Mouse (Mus musculus) heart, postnatal 14 days (tissue): ENCODE data around the gene Zfp850. TPM values are rescaled to one million over a fixed set of nuclear protein-coding genes. Genes with fewer than 3 reads are reported as not detected.
A peak's percentile ranks its signal among the peaks of the same experiment; 100 is the strongest.
"Not testable (repeated sequence)": the region's sequence is repeated elsewhere in the genome, so short reads cannot be mapped to it uniquely, and the experiment has no call there.

Experiments
- DNase-seq, 2 experiments: peaks; one replicate each; pipeline ENCODE4 v3.0.0; 2021 to 2022
- intact Hi-C: fragments of 180-260 bp; cut with DNase I; formaldehyde crosslinking; loops from one replicate; pipeline ENCODE4 v1.15.1; 2025
- long read RNA-seq, 2 experiments: library from polyadenylated mRNA; stranded (forward); transcript quantifications; one replicate each; pipeline ENCODE4 v2.0.0; 2021
- total RNA-seq, 2 experiments: library from RNA; stranded (reverse); gene quantifications; 2 replicates each; pipeline ENCODE4 v1.2.3; 2021

Zfp850 gene
- 1 to 10 TPM in 1 of 2 experiments, under 1 TPM in 1; 0.55 to 1.4 TPM for total RNA-seq
- long read RNA-seq, experiment 1, partial matches to known transcripts, result 0 of 2 reads
- long read RNA-seq, experiment 1, other reads (novel, unspliced or antisense), result 2 of 2 reads
- long read RNA-seq, experiment 2, result 0 reads

- intact Hi-C loops, result loop anchor here (5.0 kb wide), 1 partner anchor 109 kb away; no protein-coding TSS in a partner anchor
Measured at GRCm38 (mm10) chr7:28013549-28014444, at the start of gene Zfp850. Gene Zfp850, minus strand, starts transcription at chr7:28014115.

DNA sequence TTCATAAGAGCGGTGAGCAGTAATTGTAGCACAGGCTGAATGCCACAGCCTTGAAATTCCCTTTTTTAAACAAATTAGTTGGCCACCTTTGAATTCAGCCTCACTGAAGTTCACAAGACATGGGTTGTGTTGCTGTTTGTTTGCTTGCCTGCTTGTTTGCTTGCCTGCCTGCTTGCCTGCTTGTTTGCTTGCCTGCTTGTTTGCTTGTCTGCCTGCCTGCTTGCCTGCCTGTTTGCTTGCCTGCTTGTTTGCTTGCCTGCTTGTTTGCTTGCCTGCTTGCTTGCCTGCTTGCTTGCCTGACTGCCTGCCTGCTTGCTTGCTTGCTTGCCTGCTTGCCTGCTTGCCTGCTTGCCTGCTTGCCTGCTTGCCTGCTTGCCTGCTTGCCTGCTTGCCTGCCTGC, 46.1 kb upstream of the Zfp850 start:
- no peak for DNase-seq
- intact Hi-C loops, result no loop called here

More at GRCm38 (mm10) chr7:28013549-28014444, at the start of gene Zfp850:
- peak; percentile 73 to 83 for DNase-seq

- intact Hi-C loops, result loop anchor here (5.0 kb wide), 4 partner anchors 99 to 249 kb away; partner anchors contain the start of genes Dll3 and Fbl
Measured at GRCm38 (mm10) chr7:28053046-28053930, 39.4 kb upstream of the Zfp850 start.

GRCm38 (mm10) chr7:28050584-28050983, 36.7 kb upstream of the Zfp850 start:
- DNase-seq, result no peak
- intact Hi-C loops, result loop anchor here (2.0 to 5.0 kb wide), 5 partner anchors 50 to 252 kb away; partner anchors contain the start of genes Dll3 and Fbl

More at GRCm38 (mm10) chr7:28053046-28053930, 39.4 kb upstream of the Zfp850 start:
- no peak for DNase-seq

DNA sequence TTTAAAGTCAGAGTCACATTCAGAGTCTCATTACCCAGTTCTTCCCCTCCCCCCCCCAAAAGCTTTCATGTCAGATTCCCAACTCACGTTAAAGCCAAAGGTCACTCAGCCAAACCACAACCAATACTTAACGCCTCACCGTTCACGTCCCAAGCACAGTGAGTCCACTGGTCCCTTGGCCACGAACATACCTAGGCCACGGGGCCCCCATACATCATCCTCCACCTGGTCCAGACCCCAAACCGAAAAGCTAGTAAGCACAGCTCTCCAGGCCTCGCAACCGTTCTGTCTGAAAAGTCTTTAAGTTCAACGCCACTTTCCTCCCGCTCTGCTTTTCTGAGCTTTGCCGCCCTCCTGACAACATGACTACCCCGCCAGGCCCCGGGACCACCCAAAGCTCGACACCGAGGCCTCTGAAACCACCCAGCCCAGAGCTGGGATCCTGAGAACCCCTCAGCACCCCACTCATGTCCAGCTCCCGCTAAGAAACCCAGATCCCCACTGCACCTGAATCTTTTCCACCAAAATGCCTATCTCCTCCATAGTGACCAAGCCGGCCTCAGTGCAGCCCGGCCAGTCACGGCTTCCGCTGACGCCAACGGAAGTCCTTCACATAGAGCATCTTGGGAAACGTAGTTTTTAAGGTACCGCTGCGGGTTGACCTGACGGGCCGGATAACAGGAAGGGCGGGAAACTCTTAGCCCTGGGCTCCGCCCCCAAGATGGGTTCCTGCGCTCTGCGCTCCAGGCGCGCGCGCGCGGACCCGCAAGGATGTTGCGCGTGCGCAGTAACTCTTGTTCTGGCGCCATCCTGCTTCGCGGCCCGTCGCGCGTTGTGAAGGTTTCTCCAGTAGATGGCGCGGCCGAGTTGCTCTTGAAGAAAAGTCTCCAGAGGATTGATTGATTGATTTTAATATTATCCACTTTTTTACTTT, 35.8 kb upstream of the Zfp850 start, which contains the start of gene Psmc4:
Psmc4 (minus strand) TSS at position 626 of the 934 bp plus-strand sequence.
- intact Hi-C loops, result loop anchor here (2.0 to 5.0 kb wide), 5 partner anchors 51 to 253 kb away; partner anchors contain the start of genes Dll3 and Fbl
- peak; percentile 98 to 99 for DNase-seq

DNA sequence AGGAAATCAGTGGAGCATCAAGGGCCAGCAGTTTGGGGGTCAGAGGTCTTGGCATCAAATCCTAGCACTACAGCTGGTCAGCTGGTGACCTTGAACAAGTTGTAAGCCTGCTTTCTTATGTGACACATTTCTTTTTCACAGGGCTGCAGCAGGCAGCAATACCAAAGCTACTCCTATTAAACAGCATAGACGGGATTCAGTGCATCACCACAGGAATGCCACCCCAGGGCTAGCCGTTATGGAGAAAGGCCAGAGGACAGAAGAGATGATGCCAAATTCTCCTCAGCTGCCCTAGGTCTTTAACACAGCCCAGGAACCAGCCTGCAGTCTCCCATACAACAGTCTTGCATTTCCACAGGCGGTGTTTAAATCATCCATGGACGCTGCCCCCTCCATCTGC, 30.6 kb upstream of the Zfp850 start:
- DNase-seq, result no peak
- intact Hi-C loops, result no loop called here

GRCm38 (mm10) chr7:28014445-28014810, 513 bp upstream of the Zfp850 start:
- no peak for DNase-seq
- intact Hi-C loops, result loop anchor here (5.0 kb wide), 1 partner anchor 108 kb away; no protein-coding TSS in a partner anchor

DNA sequence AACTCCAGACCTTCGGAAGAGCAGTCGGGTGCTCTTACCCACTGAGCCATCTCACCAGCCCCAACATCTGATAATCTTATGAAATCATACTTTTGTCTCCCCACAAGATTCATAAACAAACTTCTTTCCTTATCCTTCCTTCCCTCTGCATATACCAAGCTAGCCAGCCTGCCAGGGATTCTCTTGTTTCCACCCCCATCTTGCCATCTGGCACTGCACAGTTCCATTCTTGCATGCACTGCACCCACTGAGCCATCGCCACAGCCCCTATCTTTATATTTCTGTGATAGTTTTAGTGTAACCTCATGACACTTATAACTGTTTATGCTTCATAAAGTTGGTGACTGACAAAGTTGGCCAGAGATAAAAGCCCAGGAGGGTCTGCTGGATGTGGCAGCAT, 3.6 kb downstream of the Zfp850 start:
- no peak for DNase-seq
- intact Hi-C loops, result loop anchor here (5.0 kb wide), 1 partner anchor 112 kb away; no protein-coding TSS in a partner anchor

GRCm38 (mm10) chr7:27982197-27982596, 31.7 kb downstream of the Zfp850 start:
- no peak for DNase-seq
- intact Hi-C loops, result no loop called here

- DNase-seq, result peak; percentile 67 to 82
- intact Hi-C loops, result no loop called here
Measured at GRCm38 (mm10) chr7:27978683-27979528, 35.0 kb downstream of the Zfp850 start, which contains the start of gene Zfp780b. Gene Zfp780b, minus strand, starts transcription at chr7:27979171.

DNA sequence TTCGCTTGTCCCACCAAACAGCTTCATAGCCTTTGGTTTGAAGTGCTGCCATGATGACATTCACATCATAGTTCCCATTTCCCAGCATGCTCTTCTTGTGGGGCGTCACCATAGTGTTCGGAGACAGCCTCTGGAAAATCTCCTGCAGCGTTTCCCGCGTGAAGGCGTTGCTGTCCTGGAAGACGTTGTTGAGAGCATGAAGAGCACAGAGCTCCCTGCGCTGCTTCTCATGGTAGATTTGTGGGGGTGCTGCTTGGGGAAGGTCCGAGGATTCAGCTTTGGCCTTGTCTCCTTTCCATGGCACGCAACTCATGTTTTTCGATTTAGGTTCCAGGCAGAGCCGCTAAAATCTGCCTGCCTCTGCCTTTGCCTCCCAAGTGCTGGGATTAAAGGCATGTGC, 64.5 kb downstream of the Zfp850 start:
- intact Hi-C loops, result not testable (repeated sequence)

DNA sequence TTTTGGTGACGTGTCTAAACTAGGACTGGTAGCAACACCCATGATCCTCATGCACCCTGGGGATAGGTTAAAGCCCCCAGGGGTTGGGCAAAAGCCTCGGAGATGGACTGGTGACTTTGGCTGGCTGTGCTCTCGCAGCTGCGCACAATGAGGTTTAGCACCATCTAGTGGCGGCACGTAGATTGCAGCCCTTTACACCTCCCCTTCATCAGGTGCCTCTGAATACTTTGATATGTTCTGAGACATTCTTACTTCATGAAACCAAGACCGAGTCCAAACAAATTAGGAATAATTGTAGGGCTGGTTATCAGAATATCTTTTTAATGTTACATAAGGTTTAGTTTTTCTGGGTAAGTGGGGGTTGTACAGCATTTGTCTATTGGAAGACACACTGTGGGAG, 72.0 kb downstream of the Zfp850 start:
- intact Hi-C loops, result not testable (repeated sequence)
- peak in 1 of 2 experiments; percentile 27 for DNase-seq

More for the DNA sequence above, 64.5 kb downstream of the Zfp850 start:
- DNase-seq, result not testable (repeated sequence)

Other genes with a start within 250 kb of the Zfp850 start
- gene Zfp626, start 206.9 kb downstream of the Zfp850 start, total RNA-seq, result 1 to 10 TPM; 5.0 to 5.4 TPM
- 1 to 10 TPM; 2.1 to 2.5 TPM for gene Zfp59, start 175.5 kb downstream of the Zfp850 start, total RNA-seq
- gene Zfp607a, start 156.6 kb downstream of the Zfp850 start, total RNA-seq, result 1 to 10 TPM; 3.3 to 4.0 TPM
- gene Zfp974, start 84.7 kb downstream of the Zfp850 start, total RNA-seq, result 1 to 10 TPM; 5.2 to 6.7 TPM
- 1 to 10 TPM; 9.6 to 9.8 TPM for gene Zfp780b, start 34.9 kb downstream of the Zfp850 start, total RNA-seq
- gene Psmc4, start 36.0 kb upstream of the Zfp850 start, total RNA-seq, result 100 to 1,000 TPM; 102 to 105 TPM
- gene Fcgbp, start 57.1 kb upstream of the Zfp850 start, total RNA-seq, result 1 to 10 TPM in 1 of 2 experiments, under 1 TPM in 1; 0.14 to 2.0 TPM
- under 1 TPM in 1 of 2 experiments, not detected in 1; 0.02 TPM for gene 9530053A07Rik, start 115.4 kb upstream of the Zfp850 start, total RNA-seq
- gene Fbl, start 155.6 kb upstream of the Zfp850 start, total RNA-seq, result 10 to 100 TPM; 31.2 to 37.7 TPM
- 10 to 100 TPM; 37.4 to 40.8 TPM for gene Dyrk1b, start 165.4 kb upstream of the Zfp850 start, total RNA-seq